Mouse (Mus musculus) monocyte, adult 5-6 weeks (primary cell): ENCODE data around the gene Irx1. TPM values are rescaled to one million over a fixed set of nuclear protein-coding genes. Genes with fewer than 3 reads are reported as not detected.

Experiments used
- ATAC-seq: fragments of 153-309, 156-312 bp; replicated peaks from 2 replicates; pipeline ENCODE4 v1.8.0; 2017; ENCODE audit warnings: mild to moderate bottlenecking; ENCODE audit not compliant: low TSS enrichment, insufficient number of reproducible peaks, severe bottlenecking, poor library complexity, low FRiP score
- total RNA-seq: library from RNA; stranded (forward); fragments of 200-1000, 200-491, 200-594 nt; gene quantifications from 3 replicates; pipeline ENCODE4 v1.2.3, GENCODE M21; 2017

Gene Irx1
- total RNA-seq: not detected in 3 replicates

DNA sequence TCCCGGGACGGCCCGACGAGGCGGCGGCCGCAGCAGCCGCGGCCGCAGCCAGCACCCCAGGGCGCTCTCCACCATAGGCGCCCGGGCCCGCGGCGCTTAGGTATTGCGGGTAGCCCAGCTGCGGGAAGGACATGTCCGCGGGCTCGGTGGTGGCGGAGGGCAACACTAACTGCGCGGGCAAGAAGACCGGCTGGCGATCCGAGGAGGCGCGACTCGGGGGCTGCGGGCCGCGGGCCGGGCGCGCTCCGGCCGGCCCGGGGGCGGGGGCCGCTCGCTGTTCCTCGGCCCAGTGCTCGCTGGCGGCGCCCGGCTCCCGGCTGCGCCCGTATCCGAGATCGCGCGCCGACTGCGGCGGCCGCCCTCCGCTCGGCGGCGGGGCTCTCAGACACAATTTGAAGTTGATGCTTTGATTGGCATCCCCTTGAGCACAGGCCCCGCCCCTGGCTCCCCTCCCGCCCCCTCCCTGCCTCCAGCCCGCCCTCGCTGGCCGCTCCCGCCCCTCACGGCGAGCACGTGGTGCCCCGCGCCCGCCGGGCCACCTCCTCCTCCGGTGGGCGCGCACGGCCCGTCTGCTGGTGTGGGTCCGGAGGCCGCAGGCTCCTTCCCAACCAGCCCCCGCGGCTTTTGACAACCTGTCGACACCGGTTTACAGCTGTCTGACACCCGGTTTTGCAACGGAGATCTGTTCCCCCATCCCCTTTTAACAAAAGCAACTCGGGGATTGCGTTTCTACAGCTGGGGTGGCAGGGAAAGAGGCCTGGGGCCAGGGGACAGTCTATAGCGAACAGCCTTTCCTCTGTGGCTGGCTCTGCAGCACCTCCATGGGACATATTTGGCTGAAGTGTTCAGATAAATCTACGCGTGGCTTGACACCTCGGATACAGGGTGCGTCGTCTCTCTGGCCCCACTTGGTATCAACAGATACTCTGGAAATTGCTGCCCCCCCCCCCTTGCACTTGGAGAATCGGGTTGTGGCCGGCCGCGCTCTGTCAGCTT is at the start of gene Irx1:
Irx1 (minus strand) TSS at position 368 of the 996 bp plus-strand sequence.
- no peak for ATAC-seq

DNA sequence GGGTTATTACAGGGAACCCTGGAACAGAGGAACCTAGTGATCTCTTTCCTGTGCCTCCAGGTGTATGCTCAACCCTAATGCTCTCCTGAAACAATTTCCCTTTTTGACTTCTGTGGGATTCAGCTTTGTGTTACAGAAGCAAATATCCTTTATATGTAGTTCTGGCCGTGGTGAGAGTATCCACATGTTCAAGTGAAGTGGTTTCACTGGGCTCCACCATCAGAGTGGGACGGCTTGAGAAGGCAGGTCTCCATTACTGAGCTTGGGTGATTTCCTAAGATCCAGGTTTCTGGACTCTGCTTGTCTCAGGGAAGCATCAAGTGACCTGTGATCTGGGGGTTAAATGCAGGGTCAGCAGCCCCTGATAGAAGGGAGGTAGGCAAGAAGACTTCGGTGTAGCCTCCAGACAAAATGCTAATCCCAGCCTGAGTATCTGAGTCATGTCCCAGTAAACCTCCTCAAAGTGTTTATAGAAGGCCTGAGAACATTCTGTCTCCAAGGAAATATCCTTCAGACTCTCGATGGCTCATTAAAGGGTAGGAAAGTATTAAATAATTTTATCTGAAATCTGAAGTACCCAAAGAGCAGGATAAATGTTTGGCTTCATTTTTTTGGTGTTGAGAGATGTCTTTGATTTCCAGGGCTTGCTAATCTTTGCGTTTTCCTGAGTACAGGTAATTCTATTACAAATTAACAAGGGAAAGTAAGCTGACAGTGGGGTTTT is 16.6 kb upstream of the Irx1 start:
- no peak for ATAC-seq

GRCm38 (mm10) chr13:71975753-71976152 is 12.2 kb upstream of the Irx1 start:
- no peak for ATAC-seq

DNA sequence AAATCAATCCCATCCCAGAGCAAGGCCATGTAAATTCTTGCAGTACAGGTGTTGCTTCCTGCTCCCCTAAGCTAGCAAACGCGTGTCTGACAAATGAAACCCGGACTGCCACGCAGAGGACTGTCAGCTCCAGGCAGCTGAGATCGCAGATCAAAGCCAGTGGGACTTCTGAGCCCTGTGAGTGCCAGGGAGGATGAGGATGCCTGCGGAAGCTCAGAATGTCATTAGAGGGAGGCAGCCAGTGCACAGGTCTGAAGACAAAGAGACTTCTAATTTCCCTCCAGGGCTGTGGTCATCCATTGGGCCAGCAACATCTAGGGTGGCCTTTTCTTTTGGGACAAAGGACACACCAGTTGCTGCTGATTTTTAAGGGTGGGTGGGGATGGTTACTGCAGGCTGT is 4.8 kb upstream of the Irx1 start:
- no peak for ATAC-seq

DNA sequence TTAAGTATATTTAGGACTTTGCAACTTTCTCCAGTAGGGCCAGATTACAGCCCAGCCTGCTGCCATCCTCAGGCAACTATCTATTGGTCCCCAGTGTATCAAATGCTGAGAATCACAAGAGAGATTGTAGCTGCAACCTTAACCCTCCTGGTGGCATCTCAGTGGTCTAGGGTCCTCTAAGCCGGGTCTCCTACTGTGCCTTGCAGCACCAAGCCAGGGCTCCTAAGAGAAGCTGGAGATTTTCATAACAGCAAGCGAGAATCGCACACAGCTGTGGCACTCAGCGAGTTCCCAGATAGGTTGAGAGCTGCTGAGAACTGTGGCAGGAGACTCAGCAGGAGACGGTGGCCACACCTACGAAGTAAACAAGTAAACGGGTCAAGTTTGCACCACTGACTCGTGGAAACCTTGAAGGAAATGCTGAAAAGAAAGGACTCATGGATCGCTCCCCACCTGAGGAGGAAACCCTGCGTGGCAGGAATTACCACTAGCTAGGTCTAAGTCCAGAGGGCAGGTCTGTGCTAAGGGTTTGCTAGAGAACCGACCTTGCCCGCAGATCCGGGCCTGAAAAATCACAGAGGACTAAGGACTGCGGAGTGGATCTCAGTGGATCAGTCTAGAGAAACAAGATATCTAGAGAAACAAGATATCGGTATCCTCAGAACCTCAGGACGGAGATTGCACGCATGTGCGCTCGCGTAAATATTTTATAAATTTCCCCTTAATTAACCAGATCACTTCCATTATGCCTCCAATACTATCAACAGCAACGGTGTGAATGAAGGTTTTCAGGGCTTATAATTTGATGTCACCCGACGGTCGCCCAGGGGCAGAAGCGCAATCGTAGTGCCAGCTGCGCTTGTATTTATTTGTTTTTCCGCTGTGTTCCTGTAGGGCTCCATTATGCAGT is 4.1 kb upstream of the Irx1 start:
- no peak for ATAC-seq

- ATAC-seq: no peak
These were observed 3.1 kb upstream of the Irx1 start for GRCm38 (mm10) chr13:71966631-71967030.

DNA sequence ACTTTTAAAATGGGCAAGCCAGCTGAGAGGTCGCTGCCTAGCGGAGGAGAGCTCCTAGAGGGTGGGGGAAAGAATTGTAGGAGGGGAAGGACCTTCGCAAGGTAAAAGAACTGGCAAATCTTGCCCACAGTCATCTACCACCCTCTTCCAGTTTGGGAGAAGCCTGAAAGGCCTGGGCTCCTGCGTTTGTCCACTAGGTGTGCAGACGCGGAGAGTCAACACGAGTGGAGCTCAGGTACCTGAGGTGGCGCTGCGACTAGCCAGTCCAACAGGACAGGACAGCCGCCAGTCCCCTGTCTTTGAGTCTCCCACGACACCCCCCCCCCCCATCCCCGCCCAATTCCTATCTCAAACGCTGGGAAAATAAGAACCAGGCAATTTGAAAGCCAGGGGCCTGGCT is 843 bp upstream of the Irx1 start:
- no peak for ATAC-seq

- no peak for ATAC-seq
These were observed 715 bp downstream of the Irx1 start for GRCm38 (mm10) chr13:71962661-71963355.

GRCm38 (mm10) chr13:71961891-71962660 is 1.4 kb downstream of the Irx1 start:
- no peak for ATAC-seq

GRCm38 (mm10) chr13:71960846-71961735 is 2.4 kb downstream of the Irx1 start:
- no peak for ATAC-seq

- ATAC-seq: no peak
These were observed 3.2 kb downstream of the Irx1 start for GRCm38 (mm10) chr13:71960277-71960672.

DNA sequence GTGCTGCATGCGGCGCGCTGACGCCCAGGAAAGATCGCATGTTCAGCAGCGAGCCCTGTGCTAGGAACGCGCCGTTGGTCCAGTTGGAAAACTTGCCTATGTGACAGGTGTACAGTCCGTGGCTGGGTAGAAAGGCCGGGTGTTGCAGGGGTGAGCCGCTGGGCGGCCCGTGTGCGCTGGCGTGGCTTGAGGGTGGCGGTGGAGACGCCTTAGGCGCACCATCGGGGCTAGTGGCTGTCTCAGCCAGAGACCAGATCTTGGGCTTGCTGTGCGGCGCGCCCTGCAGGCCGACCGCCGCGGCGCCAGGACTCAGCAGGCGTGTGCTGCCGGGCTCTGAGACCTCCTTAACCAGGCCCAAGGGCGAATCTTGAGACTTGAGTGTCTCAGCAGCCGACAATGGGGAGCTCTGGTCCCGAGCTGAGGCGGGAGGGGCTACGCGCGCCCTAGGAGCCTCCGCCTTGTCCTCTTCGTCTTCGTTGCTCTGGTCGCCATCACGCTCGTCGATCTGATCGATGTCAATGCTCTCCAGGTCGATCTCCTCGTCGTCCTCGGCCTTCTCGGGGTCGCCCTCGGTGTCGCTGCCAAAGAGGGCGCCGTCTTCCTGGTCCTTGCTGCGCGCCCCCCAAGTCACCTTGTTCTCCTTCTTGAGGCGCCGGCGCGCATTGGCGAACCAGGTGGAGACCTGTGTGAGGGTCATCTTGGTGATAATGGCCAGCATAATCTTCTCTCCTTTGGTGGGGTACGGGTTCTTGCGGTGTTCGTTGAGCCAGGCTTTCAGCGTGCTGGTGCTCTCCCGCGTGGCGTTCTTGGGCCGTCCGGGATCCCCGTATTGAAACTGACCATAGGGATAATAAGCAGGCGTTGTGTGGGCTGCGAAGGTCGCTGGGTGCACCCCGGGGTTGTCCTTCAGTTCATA is 3.9 kb downstream of the Irx1 start:
- no peak for ATAC-seq

GRCm38 (mm10) chr13:71958651-71959050 is 4.9 kb downstream of the Irx1 start:
- no peak for ATAC-seq

- no peak for ATAC-seq
These were observed 5.6 kb downstream of the Irx1 start for GRCm38 (mm10) chr13:71957811-71958351.

DNA sequence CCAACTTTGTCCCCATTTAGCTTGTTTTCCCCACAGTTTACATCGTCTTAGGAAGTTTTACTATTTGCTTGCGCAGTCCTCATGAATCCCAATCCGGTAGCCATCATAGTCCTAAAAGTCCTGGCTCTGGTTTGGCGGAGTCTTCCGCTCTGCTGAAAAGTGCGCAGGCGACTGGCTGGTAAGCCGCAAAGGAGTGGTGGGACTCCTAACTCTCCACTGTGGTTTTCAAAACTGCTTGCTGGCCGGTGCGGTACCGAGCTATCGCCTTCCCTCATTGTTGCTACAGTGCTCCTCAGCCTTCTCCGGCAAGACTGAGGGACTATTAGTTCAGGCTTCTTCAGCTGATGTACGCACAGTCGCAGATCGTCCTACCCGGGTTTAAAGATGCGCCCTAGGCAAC is 6.4 kb downstream of the Irx1 start:
- no peak for ATAC-seq
